In genomic region chr11:4634395-4634794, GRCm38 (mm10) we compare ENCODE assay signal across 32 mouse cellular contexts. TPM values are rescaled to one million over a fixed set of nuclear protein-coding genes. Genes with fewer than 3 reads are reported as not detected.
"Had no signal": no experiment of that assay in that cellular context is flagged by ENCODE, and none has a peak within 500 bp of the region (broad histone marks: within the 10 kb centered on the region; RNA-seq: fewer than 3 reads in every experiment).

No protein-coding gene starts in this region.

- H3K4me2 ChIP-seq: heart, embryonic 12.5 days; hindbrain, embryonic 12.5 days; hindbrain, embryonic 14.5 days; intestine, embryonic 15.5 days; kidney, embryonic 15.5 days; limb, embryonic 13.5 days; limb, embryonic 15.5 days; liver, embryonic 15.5 days had no signal

- H3K27me3 ChIP-seq: heart, embryonic 12.5 days; hindbrain, embryonic 12.5 days; intestine, embryonic 15.5 days; kidney, embryonic 15.5 days; limb, embryonic 13.5 days; limb, embryonic 15.5 days had no signal

- DNase-seq: gastrocnemius, adult 2 months; gastrocnemius, postnatal 10 days; gastrocnemius, postnatal 25 days; heart, adult 18-20 months; heart, postnatal 10 days; heart, postnatal 4 days; kidney, adult 2 months; kidney, adult 9 months; kidney, postnatal 14 days; kidney, postnatal 36 days; layer of hippocampus, adult 9-11 months; layer of hippocampus, postnatal 36 days; left cerebral cortex, postnatal 4 days had no signal

- H3K36me3 ChIP-seq: heart, embryonic 10.5 days; heart, embryonic 12.5 days; hindbrain, embryonic 10.5 days; hindbrain, embryonic 12.5 days; intestine, embryonic 15.5 days; kidney, embryonic 15.5 days; limb, embryonic 13.5 days; limb, embryonic 15.5 days; liver, embryonic 15.5 days had no signal

- H3K9me3 ChIP-seq: heart, embryonic 10.5 days; heart, embryonic 12.5 days; hindbrain, embryonic 10.5 days; hindbrain, embryonic 12.5 days; intestine, embryonic 15.5 days; kidney, embryonic 15.5 days; limb, embryonic 13.5 days; limb, embryonic 15.5 days; liver, embryonic 15.5 days had no signal

- ATAC-seq: hindbrain, embryonic 16.5 days; inflammation-experienced regulatory T-cells, adult 6 months; intestine, embryonic 15.5 days; intestine, postnatal 0 days had no signal

- H3K9ac ChIP-seq: heart, embryonic 12.5 days; hindbrain, embryonic 12.5 days; hindbrain, embryonic 14.5 days; intestine, embryonic 15.5 days; kidney, embryonic 15.5 days; limb, embryonic 13.5 days; limb, embryonic 15.5 days; liver, embryonic 15.5 days had no signal

- H3K27ac ChIP-seq: gastrocnemius, adult 2 months; heart, embryonic 10.5 days; hindbrain, embryonic 10.5 days; hindbrain, embryonic 12.5 days; hindbrain, embryonic 14.5 days; intestine, embryonic 15.5 days; kidney, embryonic 15.5 days; kidney, postnatal 0 days; limb, embryonic 13.5 days; limb, embryonic 15.5 days; liver, embryonic 15.5 days had no signal

- H3K4me3 ChIP-seq: gastrocnemius, adult 2 months; heart, embryonic 10.5 days; heart, embryonic 12.5 days; hindbrain, embryonic 10.5 days; hindbrain, embryonic 12.5 days; intestine, embryonic 15.5 days; kidney, embryonic 15.5 days; limb, embryonic 13.5 days; limb, embryonic 15.5 days; liver, embryonic 15.5 days had no signal

RNA-seq across cellular contexts. Expression of gene Gm11032, which starts 14.5 kb away (rescaled TPM):
- polyA plus RNA-seq: frontal cortex, adult 2 months; heart, embryonic 10.5 days; heart, embryonic 12.5 days; heart, embryonic 14.5 days; heart, embryonic 16.5 days; hindbrain, embryonic 10.5 days; hindbrain, embryonic 12.5 days; hindbrain, embryonic 14.5 days; hindbrain, embryonic 16.5 days; inflammation-experienced regulatory T-cells, adult 6 months; intestine, embryonic 15.5 days; intestine, postnatal 0 days; kidney, adult 2 months; kidney, embryonic 15.5 days; kidney, postnatal 0 days; large intestine, adult 2 months; limb, embryonic 11.5 days; limb, embryonic 13.5 days; limb, embryonic 15.5 days; liver, embryonic 15.5 days had no signal
